Mouse (Mus musculus) forebrain, embryonic 15.5 days (tissue): ENCODE measurements around the gene Relch. TPM values are rescaled to one million over a fixed set of nuclear protein-coding genes. Genes with fewer than 3 reads are reported as not detected.
A peak's percentile ranks its signal among the peaks of the same experiment; 100 is the strongest.
"Not testable (repeated sequence)": the region's sequence is repeated elsewhere in the genome, so short reads cannot be mapped to it uniquely, and the experiment has no call there.

Experiments used
- ATAC-seq: fragments of 200-750 bp; cut with Nextera tagmentation; replicated peaks from 2 replicates; pipeline ENCODE4 v1.8.0; 2017; ENCODE audit warnings: mild to moderate bottlenecking, moderate TSS enrichment, moderate library complexity
- H3K27ac ChIP-seq: fragments of 300-500 bp; sonication (generic); replicated peaks from 2 replicates; pipeline ENCODE4 v1.5.1; 2015; ENCODE audit warnings: mild to moderate bottlenecking, inconsistent platforms
- H3K27me3 ChIP-seq: fragments of 300-500 bp; sonication (generic); 2 replicates; pipeline ENCODE4 v1.6.1; 2015; ENCODE audit warnings: inconsistent platforms
- H3K36me3 ChIP-seq: fragments of 300-500 bp; sonication (generic); 2 replicates; pipeline ENCODE4 v1.6.1; 2015; ENCODE audit warnings: mild to moderate bottlenecking, inconsistent platforms
- H3K4me1 ChIP-seq: fragments of 300-500 bp; sonication (generic); 2 replicates; pipeline ENCODE4 v1.6.1; 2015; ENCODE audit warnings: inconsistent platforms
- H3K4me2 ChIP-seq: fragments of 300-500 bp; sonication (generic); replicated peaks from 2 replicates; pipeline ENCODE4 v1.6.1; 2015; ENCODE audit warnings: mild to moderate bottlenecking, inconsistent platforms
- H3K4me3 ChIP-seq: fragments of 300-500 bp; sonication (generic); 2 replicates; pipeline ENCODE4 v1.5.1; 2015; ENCODE audit warnings: mild to moderate bottlenecking, inconsistent platforms
- H3K9ac ChIP-seq: fragments of 300-500 bp; sonication (generic); replicated peaks from 2 replicates; pipeline ENCODE4 v1.6.1; 2015; ENCODE audit warnings: mild to moderate bottlenecking, inconsistent platforms
- H3K9me3 ChIP-seq: fragments of 300-500 bp; sonication (generic); 2 replicates; pipeline ENCODE4 v1.6.1; 2016; ENCODE audit warnings: inconsistent platforms
- WGBS: fragments of 180-500 bp; shearing (Covaris S2); methylation state at CpG from one replicate; pipeline ENCODE4 v1.1.7; 2015; ENCODE audit warnings: mixed read lengths; 5-methylcytosine and 5-hydroxymethylcytosine counted together
- polyA plus RNA-seq: library from polyadenylated mRNA; unstranded; fragments of >200 nt; fragmentation: Nextera tagmentation; extraction: Ambion mirVana; gene quantifications from 2 replicates; pipeline ENCODE4 v1.2.1, GENCODE M21; 2015

The Relch gene
- polyA plus RNA-seq, 1 experiment from 2014 or later, result 47.9 TPM

GRCm38 (mm10) chr1:105746858-105747596 is 83.4 kb downstream of the Relch start:
- Histone ChIP-seq H3K27me3 (no peaks in the 10 kb centered on the region), H3K9me3 (no peaks in the 10 kb centered on the region), H3K27ac (no peak overlapping the region), H3K4me2 (no peak overlapping the region), H3K36me3 (peaks cover 48% of the 10 kb centered on the region), H3K4me1 (no peaks in the 10 kb centered on the region), H3K9ac (no peak overlapping the region), H3K4me3 (no peak overlapping the region)
- no peak for ATAC-seq
- WGBS, result 89% methylated on average over 5 of the region's 5 CpGs

- no peak overlapping the region for H3K4me2 ChIP-seq
- H3K9me3 ChIP-seq, result no peaks in the 10 kb centered on the region
- no peaks in the 10 kb centered on the region for H3K4me1 ChIP-seq
- no peak for ATAC-seq
- WGBS, result 99% methylated on average over 4 of the region's 4 CpGs
- no peak overlapping the region for H3K9ac ChIP-seq
- peaks cover 46% of the 10 kb centered on the region for H3K36me3 ChIP-seq
- no peaks in the 10 kb centered on the region for H3K27me3 ChIP-seq
- no peak overlapping the region for H3K4me3 ChIP-seq
- H3K27ac ChIP-seq, result no peak overlapping the region
Observed at GRCm38 (mm10) chr1:105748091-105748799, 84.6 kb downstream of the Relch start.

- 79% methylated on average over 4 of the region's 4 CpGs for WGBS
- ATAC-seq, result no peak
- Histone ChIP-seq H3K27me3 (no peaks in the 10 kb centered on the region), H3K27ac (no peak overlapping the region), H3K4me2 (no peak overlapping the region), H3K9me3 (no peaks in the 10 kb centered on the region), H3K36me3 (peaks cover 28% of the 10 kb centered on the region; the same call in 1 of the 2 replicates), H3K4me3 (no peak overlapping the region), H3K9ac (no peak overlapping the region), H3K4me1 (no peaks in the 10 kb centered on the region)
Observed at GRCm38 (mm10) chr1:105752196-105752595, 88.5 kb downstream of the Relch start.

- WGBS, result 98% methylated on average over 1 of the region's 1 CpGs
- ATAC-seq, result no peak
- H3K4me2 ChIP-seq, result no peak overlapping the region
- H3K36me3 ChIP-seq, result peaks cover 27% of the 10 kb centered on the region; the same call in 1 of the 2 replicates
- H3K4me3 ChIP-seq, result no peak overlapping the region
- no peaks in the 10 kb centered on the region for H3K4me1 ChIP-seq
- no peak overlapping the region for H3K27ac ChIP-seq
- H3K9me3 ChIP-seq, result no peaks in the 10 kb centered on the region
- H3K27me3 ChIP-seq, result no peaks in the 10 kb centered on the region
- no peak overlapping the region for H3K9ac ChIP-seq
Observed at GRCm38 (mm10) chr1:105752944-105753343, 89.3 kb downstream of the Relch start.

- Histone ChIP-seq H3K4me2 (no peak overlapping the region), H3K27ac (no peak overlapping the region), H3K36me3 (peaks cover 5% of the 10 kb centered on the region; the same call in 1 of the 2 replicates), H3K9me3 (peaks cover 7% of the 10 kb centered on the region; the same call in 1 of the 2 replicates), H3K4me1 (no peaks in the 10 kb centered on the region), H3K4me3 (no peak overlapping the region), H3K9ac (no peak overlapping the region), H3K27me3 (no peaks in the 10 kb centered on the region)
- ATAC-seq, result no peak
- 91% methylated on average over 4 of the region's 4 CpGs for whole genome bisulfite sequencing
Observed at GRCm38 (mm10) chr1:105758798-105759197, 95.1 kb downstream of the Relch start.

GRCm38 (mm10) chr1:105759422-105760165 is 95.9 kb downstream of the Relch start:
- Histone ChIP-seq H3K27ac (no peak overlapping the region), H3K9ac (no peak overlapping the region), H3K4me1 (no peaks in the 10 kb centered on the region), H3K4me2 (no peak overlapping the region), H3K36me3 (0 out of 2 replicates have a peak, but pooled peaks cover 2% of the 10 kb centered on the region), H3K27me3 (no peaks in the 10 kb centered on the region), H3K4me3 (no peak overlapping the region), H3K9me3 (peaks cover 7% of the 10 kb centered on the region; the same call in 1 of the 2 replicates)
- no peak for ATAC-seq
- 89% methylated on average over 3 of the region's 3 CpGs for WGBS

GRCm38 (mm10) chr1:105765586-105765985 is 101.9 kb downstream of the Relch start:
- no peak for ATAC-seq
- Histone ChIP-seq H3K9me3 (peaks cover 7% of the 10 kb centered on the region; the same call in 1 of the 2 replicates), H3K27ac (no peak overlapping the region), H3K27me3 (no peaks in the 10 kb centered on the region), H3K4me3 (no peak overlapping the region), H3K4me1 (no peaks in the 10 kb centered on the region), H3K36me3 (no peaks in the 10 kb centered on the region), H3K9ac (no peak overlapping the region), H3K4me2 (no peak overlapping the region)
- 79% methylated on average over 8 of the region's 8 CpGs for WGBS

- 86% methylated on average over 9 of the region's 9 CpGs for WGBS
- H3K27ac ChIP-seq, H3K36me3 ChIP-seq, H3K4me3 ChIP-seq, ATAC-seq, H3K27me3 ChIP-seq, H3K9me3 ChIP-seq, H3K4me1 ChIP-seq, H3K4me2 ChIP-seq, H3K9ac ChIP-seq: not testable (repeated sequence)
Observed at GRCm38 (mm10) chr1:105766099-105766498, 102.4 kb downstream of the Relch start.

- no peaks in the 10 kb centered on the region for H3K4me1 ChIP-seq
- H3K27ac ChIP-seq, result no peak overlapping the region
- no peak overlapping the region for H3K4me3 ChIP-seq
- no peak overlapping the region for H3K9ac ChIP-seq
- no peaks in the 10 kb centered on the region for H3K36me3 ChIP-seq
- no peaks in the 10 kb centered on the region for H3K27me3 ChIP-seq
- ATAC-seq, result no peak
- no peak overlapping the region for H3K4me2 ChIP-seq
- H3K9me3 ChIP-seq, result no peaks in the 10 kb centered on the region
- 83% methylated on average over 2 of the region's 2 CpGs for WGBS
Observed at GRCm38 (mm10) chr1:105768397-105768796, 104.7 kb downstream of the Relch start.

- Histone ChIP-seq H3K9ac (no peak overlapping the region), H3K27me3 (no peaks in the 10 kb centered on the region), H3K36me3 (no peaks in the 10 kb centered on the region), H3K9me3 (no peaks in the 10 kb centered on the region), H3K4me2 (no peak overlapping the region), H3K4me1 (no peaks in the 10 kb centered on the region), H3K27ac (no peak overlapping the region), H3K4me3 (no peak overlapping the region)
- no peak for ATAC-seq
- WGBS, result 81% methylated on average over 2 of the region's 2 CpGs
Observed at GRCm38 (mm10) chr1:105770685-105771084, 107.0 kb downstream of the Relch start.

- 85% methylated on average over 4 of the region's 4 CpGs for WGBS
Observed at GRCm38 (mm10) chr1:105776426-105776825, 112.8 kb downstream of the Relch start.

GRCm38 (mm10) chr1:105780079-105780456 is 116.4 kb downstream of the Relch start:
- no peak for ATAC-seq
- H3K9me3 ChIP-seq, result no peaks in the 10 kb centered on the region
- 31% methylated on average over 12 of the region's 12 CpGs for WGBS
- no peak overlapping the region for H3K27ac ChIP-seq
- H3K9ac ChIP-seq, result peak overlapping the region; percentile 61
- no peaks in the 10 kb centered on the region for H3K36me3 ChIP-seq
- H3K27me3 ChIP-seq, result peaks cover 22% of the 10 kb centered on the region; the same call in 1 of the 2 replicates
- peak overlapping the region; percentile 60 for H3K4me3 ChIP-seq
- peaks cover 16% of the 10 kb centered on the region for H3K4me1 ChIP-seq
- peak overlapping the region; percentile 96 for H3K4me2 ChIP-seq

More at GRCm38 (mm10) chr1:105776426-105776825, 112.8 kb downstream of the Relch start:
- peaks cover 13% of the 10 kb centered on the region for H3K4me1 ChIP-seq
- no peak overlapping the region for H3K4me2 ChIP-seq
- H3K4me3 ChIP-seq, result no peak overlapping the region
- H3K27ac ChIP-seq, result no peak overlapping the region
- ATAC-seq, result no peak
- H3K9ac ChIP-seq, result no peak overlapping the region
- no peaks in the 10 kb centered on the region for H3K36me3 ChIP-seq
- no peaks in the 10 kb centered on the region for H3K9me3 ChIP-seq
- peaks cover 15% of the 10 kb centered on the region; the same call in 1 of the 2 replicates for H3K27me3 ChIP-seq
